Mouse (Mus musculus) testis, adult 2 months (tissue): ENCODE data around the gene Adamts6.

Experiments
- CTCF ChIP-seq: fragments of 200-500 bp; IDR thresholded peaks from 2 replicates; pipeline ENCODE4 v1.5.1; 2012; ENCODE audit warnings: low read depth, mild to moderate bottlenecking, inconsistent platforms, low read length, moderate library complexity; ENCODE audit not compliant: control insufficient read depth, insufficient read depth, insufficient replicate concordance
- POLR2A ChIP-seq: fragments of 200-500 bp; IDR thresholded peaks from 2 replicates; pipeline ENCODE4 v1.6.1; 2012; ENCODE audit warnings: low read depth, mild to moderate bottlenecking, inconsistent platforms, low read length, moderate library complexity; ENCODE audit not compliant: control insufficient read depth

GRCm38 (mm10) chr13:104497592-104497991 lies 210.0 kb downstream of the Adamts6 start:
- no peak for TF ChIP-seq CTCF
- no peak for TF ChIP-seq POLR2A
